Mouse (Mus musculus): ENCODE data around the gene Prkar2b. TPM values are rescaled to one million over a fixed set of nuclear protein-coding genes. Genes with fewer than 3 reads are reported as not detected.

The Prkar2b gene
- polyA plus RNA-seq, 1 experiment from 2014 or later = 16.2 TPM

DNA sequence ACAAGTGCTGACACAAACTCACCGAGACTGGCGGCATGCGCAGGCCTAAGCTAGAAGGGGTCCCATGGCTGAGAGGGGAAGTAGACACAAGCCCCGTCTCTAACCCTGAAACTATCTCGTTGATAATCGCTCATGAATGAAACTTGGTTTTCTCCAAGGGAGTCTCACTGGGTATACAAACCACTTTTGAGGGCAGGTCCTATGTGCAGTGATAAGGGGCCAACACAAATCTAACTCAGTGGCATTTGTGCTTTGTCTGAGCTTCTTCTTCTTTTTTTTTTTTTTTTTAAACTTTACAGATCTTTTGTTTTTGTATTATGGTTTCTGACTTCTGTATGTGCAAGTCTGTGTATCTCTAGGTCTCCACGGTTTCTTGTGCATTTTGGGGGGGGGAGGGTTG, 60.6 kb downstream of the Prkar2b start:
- ATAC-seq (ENCODE audit: insufficient number of reproducible peaks, low FRiP score, low TSS enrichment, low read depth) = no peak
- Histone ChIP-seq H3K27me3 (no peaks in the 10 kb centered on the region), H3K4me1 (no peaks in the 10 kb centered on the region), H3K4me2 (no peak overlapping the region), H3K9ac (no peak overlapping the region), H3K36me3 (no peaks in the 10 kb centered on the region), H3K9me3 (no peaks in the 10 kb centered on the region), H3K27ac (no peak overlapping the region), H3K4me3 (no peak overlapping the region)
- WGBS = 87% methylated on average over 7 of the region's 7 CpGs

DNA sequence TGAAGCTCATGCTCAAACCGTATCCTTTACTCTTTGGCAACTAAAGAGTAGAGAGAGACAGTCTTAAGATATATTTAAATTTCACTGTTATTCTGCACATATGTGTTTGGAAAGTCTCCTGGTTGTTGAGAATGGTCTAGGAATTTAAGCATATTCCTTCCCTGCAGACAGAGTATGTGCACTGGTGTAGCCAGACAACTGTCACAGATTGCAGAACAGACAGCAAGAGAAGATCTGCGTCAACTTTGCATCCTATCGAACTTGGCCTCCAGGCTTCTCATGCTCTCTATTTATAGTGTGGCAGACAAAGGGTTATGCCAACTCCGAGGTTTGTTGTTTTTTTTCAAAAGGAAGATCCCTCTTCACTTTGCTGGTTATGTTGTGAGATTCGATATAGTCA, 62.4 kb downstream of the Prkar2b start:
- H3K4me3 ChIP-seq = no peak overlapping the region
- H3K9ac ChIP-seq = no peak overlapping the region
- H3K27ac ChIP-seq = no peak overlapping the region
- no peak for ATAC-seq (ENCODE audit: insufficient number of reproducible peaks, low FRiP score, low TSS enrichment, low read depth)
- WGBS = 82% methylated on average over 5 of the region's 5 CpGs
- no peak overlapping the region for H3K4me2 ChIP-seq
- H3K27me3 ChIP-seq = no peaks in the 10 kb centered on the region
- no peaks in the 10 kb centered on the region for H3K36me3 ChIP-seq
- H3K4me1 ChIP-seq = no peaks in the 10 kb centered on the region
- H3K9me3 ChIP-seq = no peaks in the 10 kb centered on the region

DNA sequence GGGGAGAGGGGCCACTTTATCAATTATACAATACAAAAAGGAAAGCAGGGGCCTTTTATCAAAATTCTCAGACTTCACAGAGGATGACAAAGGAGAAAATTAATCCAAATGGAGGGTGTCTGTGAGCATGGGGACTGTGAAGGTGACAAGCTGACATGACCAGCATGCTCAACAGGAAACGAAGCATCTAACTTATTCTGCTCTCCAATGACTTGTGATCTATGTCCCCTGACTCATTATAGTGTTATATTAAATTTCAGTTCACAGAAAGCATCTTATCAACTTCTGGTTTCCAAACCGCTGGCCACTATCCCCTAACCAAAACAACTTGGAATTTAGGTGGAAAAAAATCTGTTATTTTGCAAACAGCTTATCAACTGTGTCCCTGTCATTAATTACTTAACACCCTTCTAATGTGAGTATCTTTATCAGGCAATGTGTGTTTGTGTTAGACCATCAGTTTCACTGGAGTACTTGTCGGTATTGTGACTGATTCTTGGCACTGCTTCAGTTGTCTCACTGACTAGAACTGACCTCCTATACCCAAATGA, 63.7 kb downstream of the Prkar2b start:
- 71% methylated on average over 3 of the region's 3 CpGs for WGBS
- no peaks in the 10 kb centered on the region for H3K9me3 ChIP-seq
- H3K4me1 ChIP-seq = no peaks in the 10 kb centered on the region
- H3K9ac ChIP-seq = no peak overlapping the region
- no peaks in the 10 kb centered on the region for H3K36me3 ChIP-seq
- H3K27ac ChIP-seq = no peak overlapping the region
- H3K4me3 ChIP-seq = no peak overlapping the region
- no peak for ATAC-seq (ENCODE audit: insufficient number of reproducible peaks, low FRiP score, low TSS enrichment, low read depth)
- H3K4me2 ChIP-seq = no peak overlapping the region
- H3K27me3 ChIP-seq = no peaks in the 10 kb centered on the region

DNA sequence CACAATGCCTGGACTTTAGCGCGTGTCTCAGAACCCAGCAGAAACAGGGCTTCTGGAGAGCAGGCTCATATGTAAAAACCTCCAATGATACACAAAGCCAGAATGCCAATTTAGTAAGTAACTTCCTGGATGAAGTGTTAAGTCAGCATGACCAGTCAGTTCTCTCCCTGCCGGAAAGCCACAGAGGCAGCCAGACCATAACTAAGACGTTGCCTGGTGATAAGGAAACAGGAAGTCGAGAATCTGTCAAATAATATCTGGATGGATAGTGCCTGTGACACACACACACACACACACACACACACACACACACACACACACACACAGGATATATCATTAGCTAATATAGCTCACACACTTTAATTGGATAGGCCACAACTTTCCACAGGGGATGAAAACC, 64.2 kb downstream of the Prkar2b start:
- no peak overlapping the region for H3K4me2 ChIP-seq
- H3K27ac ChIP-seq = no peak overlapping the region
- H3K4me1 ChIP-seq = no peaks in the 10 kb centered on the region
- 71% methylated on average over 5 of the region's 5 CpGs for WGBS
- H3K9ac ChIP-seq = no peak overlapping the region
- H3K4me3 ChIP-seq = no peak overlapping the region
- no peaks in the 10 kb centered on the region for H3K36me3 ChIP-seq
- ATAC-seq (ENCODE audit: insufficient number of reproducible peaks, low FRiP score, low TSS enrichment, low read depth) = no peak
- H3K27me3 ChIP-seq = no peaks in the 10 kb centered on the region
- no peaks in the 10 kb centered on the region for H3K9me3 ChIP-seq

DNA sequence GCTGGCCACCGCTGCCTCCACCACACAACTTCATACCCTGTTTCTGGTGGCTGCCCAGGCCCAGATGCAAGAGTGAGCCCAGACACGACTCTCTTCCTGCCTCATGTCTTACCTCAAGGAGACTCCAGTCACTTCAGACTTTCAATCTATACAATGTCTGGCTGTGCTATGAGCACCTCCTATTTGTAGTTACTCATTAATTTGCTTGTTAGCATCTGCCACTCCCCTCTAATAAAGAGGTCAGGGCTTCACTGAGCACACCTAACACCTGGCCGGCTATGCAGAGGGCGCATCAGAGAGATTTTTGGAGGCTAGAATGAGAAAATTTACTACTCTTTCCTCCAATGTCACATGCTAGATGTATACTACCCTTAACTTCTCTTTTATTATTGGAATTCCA, 70.5 kb downstream of the Prkar2b start:
- Histone ChIP-seq H3K4me1 (no peaks in the 10 kb centered on the region), H3K4me3 (no peak overlapping the region), H3K36me3 (no peaks in the 10 kb centered on the region), H3K27ac (no peak overlapping the region), H3K4me2 (no peak overlapping the region), H3K9me3 (no peaks in the 10 kb centered on the region), H3K9ac (no peak overlapping the region), H3K27me3 (no peaks in the 10 kb centered on the region)
- 76% methylated on average over 4 of the region's 4 CpGs for whole genome bisulfite sequencing
- ATAC-seq (ENCODE audit: insufficient number of reproducible peaks, low FRiP score, low TSS enrichment, low read depth) = no peak

DNA sequence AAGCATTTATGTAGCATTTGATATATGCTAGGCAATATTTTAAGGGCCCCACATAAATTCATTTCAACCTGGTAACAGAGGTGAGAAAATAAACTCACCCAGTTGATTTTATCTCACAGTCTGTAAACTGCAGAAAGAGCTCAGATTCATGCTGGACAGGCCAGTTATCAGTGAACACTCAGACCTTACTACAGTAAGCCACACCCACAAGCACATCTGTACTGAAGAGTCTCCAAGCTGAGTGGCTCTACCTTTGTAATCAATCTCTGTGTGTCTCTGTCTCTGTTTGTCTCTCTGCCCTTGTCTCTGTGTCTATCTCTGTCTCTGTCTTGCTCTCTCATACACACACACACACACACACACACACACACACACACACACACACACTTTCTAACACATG, 71.4 kb downstream of the Prkar2b start:
- Histone ChIP-seq H3K9ac (no peak overlapping the region), H3K4me1 (peaks cover under 1% of the 10 kb centered on the region; the same call in 1 of the 2 replicates)

DNA sequence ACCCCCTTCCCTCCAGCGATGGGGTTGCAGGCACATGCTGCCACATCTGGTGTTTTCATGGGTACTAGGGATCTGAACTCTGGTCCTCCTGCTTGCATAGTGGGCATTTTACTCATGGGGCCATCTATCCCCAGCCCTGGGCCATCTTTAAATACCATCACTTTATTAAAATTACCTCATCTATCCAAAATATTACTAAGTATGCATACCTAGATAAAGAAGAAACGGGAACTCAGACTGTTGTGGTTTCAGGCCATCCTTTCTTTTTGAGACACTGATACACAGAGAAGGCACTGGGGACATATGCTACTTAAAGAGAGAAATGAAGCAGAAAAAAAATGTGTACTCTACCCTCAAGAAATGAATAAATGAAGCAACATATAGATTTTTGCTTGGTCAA, 74.6 kb downstream of the Prkar2b start:
- Histone ChIP-seq H3K4me2 (no peak overlapping the region), H3K4me1 (peaks cover 2% of the 10 kb centered on the region; the same call in 1 of the 2 replicates), H3K27me3 (no peaks in the 10 kb centered on the region), H3K36me3 (no peaks in the 10 kb centered on the region), H3K9me3 (no peaks in the 10 kb centered on the region), H3K27ac (no peak overlapping the region), H3K4me3 (no peak overlapping the region), H3K9ac (no peak overlapping the region)
- WGBS = 88% methylated on average over 2 of the region's 2 CpGs
- ATAC-seq (ENCODE audit: insufficient number of reproducible peaks, low FRiP score, low TSS enrichment, low read depth) = no peak

More for the DNA sequence above, 71.4 kb downstream of the Prkar2b start:
- H3K4me2 ChIP-seq = no peak overlapping the region
- ATAC-seq (ENCODE audit: insufficient number of reproducible peaks, low FRiP score, low TSS enrichment, low read depth) = no peak
- H3K9me3 ChIP-seq = no peaks in the 10 kb centered on the region
- no peaks in the 10 kb centered on the region for H3K27me3 ChIP-seq
- no peak overlapping the region for H3K4me3 ChIP-seq
- H3K36me3 ChIP-seq = no peaks in the 10 kb centered on the region
- H3K27ac ChIP-seq = no peak overlapping the region

DNA sequence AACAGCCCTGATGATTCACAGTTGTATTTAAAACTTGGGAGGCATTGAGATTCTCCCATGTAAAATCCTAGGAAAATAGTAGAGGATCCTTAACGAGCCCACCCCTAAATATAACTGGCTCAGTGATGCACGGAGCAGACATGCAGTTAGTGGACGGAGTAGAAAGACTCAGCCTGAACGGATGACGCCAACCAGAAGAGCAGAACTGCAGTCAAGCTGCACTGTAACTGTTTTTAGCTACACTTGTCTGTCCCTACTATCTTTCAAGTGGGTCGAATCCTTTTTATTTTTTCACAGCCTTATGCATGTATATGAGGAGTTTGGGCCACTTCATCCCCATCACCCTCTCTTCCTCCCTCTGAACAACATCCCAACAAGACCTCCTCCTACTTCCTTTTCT, 75.4 kb downstream of the Prkar2b start:
- H3K9ac ChIP-seq = no peak overlapping the region
- 89% methylated on average over 6 of the region's 6 CpGs for WGBS
- peaks cover 2% of the 10 kb centered on the region; the same call in 1 of the 2 replicates for H3K4me1 ChIP-seq
- H3K9me3 ChIP-seq = no peaks in the 10 kb centered on the region
- no peaks in the 10 kb centered on the region for H3K27me3 ChIP-seq
- no peaks in the 10 kb centered on the region for H3K36me3 ChIP-seq
- no peak for ATAC-seq (ENCODE audit: insufficient number of reproducible peaks, low FRiP score, low TSS enrichment, low read depth)
- H3K27ac ChIP-seq = no peak overlapping the region
- H3K4me3 ChIP-seq = no peak overlapping the region
- H3K4me2 ChIP-seq = no peak overlapping the region

DNA sequence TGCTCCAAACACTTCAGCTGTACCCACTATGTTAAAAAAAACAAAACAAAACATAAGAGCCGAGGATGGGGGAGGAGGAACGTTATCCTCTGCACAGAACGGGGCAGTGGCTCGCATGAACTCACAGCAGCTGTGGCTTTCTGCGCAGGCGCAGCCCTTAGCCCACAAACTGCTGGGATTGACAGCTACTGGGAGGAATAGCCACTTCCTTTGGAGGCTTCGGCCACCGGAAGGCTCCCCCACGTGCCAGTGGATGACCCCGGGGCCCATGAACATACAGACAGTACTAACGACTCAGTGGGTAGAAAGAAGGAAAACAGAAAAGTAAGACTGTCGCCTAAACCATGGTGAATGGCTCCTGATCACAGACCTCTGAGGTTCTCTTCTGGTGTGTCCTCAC, 76.4 kb downstream of the Prkar2b start:
- no peaks in the 10 kb centered on the region for H3K27me3 ChIP-seq
- H3K27ac ChIP-seq = no peak overlapping the region
- 60% methylated on average over 12 of the region's 12 CpGs for WGBS
- H3K4me1 ChIP-seq = peaks cover 2% of the 10 kb centered on the region; the same call in 1 of the 2 replicates
- H3K4me3 ChIP-seq = no peak overlapping the region
- H3K4me2 ChIP-seq = no peak overlapping the region
- ATAC-seq (ENCODE audit: insufficient number of reproducible peaks, low FRiP score, low TSS enrichment, low read depth) = no peak
- no peaks in the 10 kb centered on the region for H3K36me3 ChIP-seq
- no peaks in the 10 kb centered on the region for H3K9me3 ChIP-seq
- H3K9ac ChIP-seq = no peak overlapping the region

DNA sequence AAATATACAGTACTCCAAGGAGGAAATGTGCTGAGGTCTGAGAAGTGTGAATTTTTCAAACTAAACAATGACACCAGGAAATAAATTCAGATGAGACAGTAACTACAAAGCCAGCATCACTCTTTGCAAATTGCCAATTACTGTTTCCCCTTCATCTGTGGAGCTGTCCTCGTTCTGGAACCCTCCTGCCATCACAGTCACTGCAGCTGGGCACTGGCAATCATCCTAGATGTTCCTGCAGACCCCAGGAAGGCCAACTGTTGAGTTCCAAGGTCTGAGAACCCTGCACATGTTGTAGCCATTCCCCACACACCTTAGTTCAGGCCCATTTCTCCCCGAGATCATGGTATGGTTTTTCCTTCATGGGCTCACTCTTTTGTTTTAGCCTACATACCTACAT, 76.9 kb downstream of the Prkar2b start:
- Histone ChIP-seq H3K9me3 (no peaks in the 10 kb centered on the region), H3K27ac (no peak overlapping the region), H3K36me3 (no peaks in the 10 kb centered on the region), H3K9ac (no peak overlapping the region), H3K4me2 (no peak overlapping the region), H3K27me3 (no peaks in the 10 kb centered on the region), H3K4me3 (no peak overlapping the region), H3K4me1 (peaks cover 2% of the 10 kb centered on the region; the same call in 1 of the 2 replicates)
- 50% methylated on average over 2 of the region's 2 CpGs for WGBS
- no peak for ATAC-seq (ENCODE audit: insufficient number of reproducible peaks, low FRiP score, low TSS enrichment, low read depth)

DNA sequence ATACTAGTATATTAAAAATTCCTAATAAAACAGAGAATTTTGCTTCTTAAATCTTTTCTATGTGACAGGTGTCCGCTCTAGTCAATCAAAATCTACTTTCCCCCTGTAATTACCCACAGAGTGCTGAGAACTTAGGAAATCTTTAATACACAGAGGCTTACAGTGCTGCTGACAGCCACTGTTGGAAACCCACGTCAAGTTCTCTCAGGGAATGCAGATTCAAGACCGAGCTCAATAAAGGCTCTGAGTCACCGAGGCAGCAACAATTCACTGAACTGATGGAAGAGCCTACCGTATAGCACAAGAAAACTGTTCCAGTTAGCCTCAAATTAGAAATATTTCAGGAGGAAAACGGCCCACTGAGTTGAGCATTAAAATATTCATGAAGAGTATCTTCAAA, 77.3 kb downstream of the Prkar2b start:
- no peak overlapping the region for H3K27ac ChIP-seq
- ATAC-seq (ENCODE audit: insufficient number of reproducible peaks, low FRiP score, low TSS enrichment, low read depth) = no peak

DNA sequence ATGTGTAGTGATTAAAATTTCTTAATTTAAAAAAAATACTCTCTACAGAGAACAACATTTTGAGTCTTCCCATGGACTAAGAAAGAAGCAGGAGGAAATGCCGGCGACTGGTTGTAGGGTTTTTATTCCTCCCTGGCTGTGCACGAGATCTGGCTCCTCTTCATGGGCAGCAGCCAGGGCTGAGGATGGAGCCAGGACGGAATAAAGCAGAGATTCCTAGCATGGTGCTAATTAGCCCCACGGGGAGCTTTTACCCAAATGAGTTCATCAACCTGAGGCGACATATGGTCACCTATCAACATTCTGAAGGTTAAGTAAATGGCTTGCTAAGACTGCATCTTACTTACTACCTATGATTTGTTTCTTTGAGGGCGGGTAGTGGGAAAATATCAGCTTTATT, 77.9 kb downstream of the Prkar2b start:
- Histone ChIP-seq H3K4me3 (no peak overlapping the region), H3K27ac (no peak overlapping the region), H3K36me3 (no peaks in the 10 kb centered on the region), H3K4me2 (no peak overlapping the region), H3K9me3 (no peaks in the 10 kb centered on the region), H3K27me3 (no peaks in the 10 kb centered on the region), H3K4me1 (peaks cover 2% of the 10 kb centered on the region; the same call in 1 of the 2 replicates), H3K9ac (no peak overlapping the region)
- WGBS = 41% methylated on average over 7 of the region's 7 CpGs
- no peak for ATAC-seq (ENCODE audit: insufficient number of reproducible peaks, low FRiP score, low TSS enrichment, low read depth)

More for the DNA sequence above, 77.3 kb downstream of the Prkar2b start:
- Histone ChIP-seq H3K4me3 (no peak overlapping the region), H3K4me1 (peaks cover 2% of the 10 kb centered on the region; the same call in 1 of the 2 replicates), H3K27me3 (no peaks in the 10 kb centered on the region), H3K36me3 (no peaks in the 10 kb centered on the region), H3K4me2 (no peak overlapping the region), H3K9ac (no peak overlapping the region), H3K9me3 (no peaks in the 10 kb centered on the region)
- whole genome bisulfite sequencing = 48% methylated on average over 6 of the region's 6 CpGs

DNA sequence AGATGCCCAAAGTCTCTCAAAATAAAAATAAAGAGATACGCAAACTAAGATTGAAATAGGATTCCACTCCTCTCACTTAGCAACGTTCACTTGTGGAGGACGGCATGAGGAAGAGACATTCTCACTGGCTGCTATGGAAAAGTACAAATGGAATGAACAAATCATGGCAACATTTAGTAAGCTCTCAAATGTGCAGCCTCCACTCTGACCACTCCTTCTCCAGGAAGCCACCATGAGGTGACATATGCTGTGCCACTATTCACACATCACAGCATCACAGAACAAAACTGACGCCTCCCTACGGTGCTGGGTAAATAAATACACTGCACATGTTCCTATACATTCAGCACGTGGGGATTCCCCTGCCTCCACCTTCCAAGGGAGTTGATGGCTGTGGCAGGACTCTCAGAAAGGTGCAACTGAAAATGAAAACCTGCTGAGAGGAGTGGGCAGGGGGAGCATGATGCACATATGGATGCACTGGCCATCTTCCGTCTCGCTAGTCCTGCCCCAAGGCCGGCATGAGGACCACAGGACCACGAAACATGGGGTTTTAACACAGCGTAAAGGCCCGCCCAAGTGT, 83.4 kb downstream of the Prkar2b start:
- H3K9ac ChIP-seq = no peak overlapping the region
- no peak overlapping the region for H3K27ac ChIP-seq
- no peaks in the 10 kb centered on the region for H3K36me3 ChIP-seq
- H3K4me3 ChIP-seq = no peak overlapping the region
- no peak overlapping the region for H3K4me2 ChIP-seq
- no peaks in the 10 kb centered on the region for H3K27me3 ChIP-seq
- no peaks in the 10 kb centered on the region for H3K4me1 ChIP-seq
- H3K9me3 ChIP-seq = no peaks in the 10 kb centered on the region
- no peak for ATAC-seq (ENCODE audit: insufficient number of reproducible peaks, low FRiP score, low TSS enrichment, low read depth)
- WGBS = 55% methylated on average over 12 of the region's 12 CpGs

Data from limb, embryonic 15.5 days (tissue).